Mouse (Mus musculus) liver, embryonic 14.5 days (tissue): ENCODE measurements at regions not wholly inside any gene's neighbourhood (a gene's known extent, or its start where the extent isn't known, plus 50 kb on each side); places are given as distances from the start of the nearest gene placed in this dataset.

ENCODE experiments used
- ATAC-seq: fragments of 200-750 bp; cut with Nextera tagmentation; 2 replicates; pipeline ENCODE4 v1.8.0; 2017; ENCODE audit warnings: moderate number of reproducible peaks, mild to moderate bottlenecking, moderate library complexity; ENCODE audit not compliant: insufficient read depth
- DNase-seq, 3 experiments: peaks; one replicate each; pipeline ENCODE4 v3.0.0-alpha.2; 2012 to 2013; ENCODE audit warnings: low read depth in 3 of 3, low spot score in 3 of 3
- H3K27ac ChIP-seq: fragments of 300-500 bp; sonication (generic); 2 replicates; pipeline ENCODE4 v1.5.1; 2014; ENCODE audit warnings: moderate library complexity, mild to moderate bottlenecking, control low read depth, inconsistent platforms
- H3K27me3 ChIP-seq: fragments of 300-500 bp; sonication (generic); 2 replicates; pipeline ENCODE4 v1.6.1; 2014; ENCODE audit warnings: mild to moderate bottlenecking, low read length, moderate library complexity; ENCODE audit not compliant: control insufficient read depth, insufficient read depth
- H3K36me3 ChIP-seq: fragments of 300-500 bp; sonication (generic); replicated peaks from 2 replicates; pipeline ENCODE4 v1.6.1; 2014; ENCODE audit warnings: low read depth; ENCODE audit not compliant: control insufficient read depth, insufficient read depth
- H3K4me1 ChIP-seq, 2 experiments: fragments of 200-500 bp in 1 of 2; fragments of 300-500 bp in 1 of 2; sonication (generic) in 1 of 2; replicated peaks; 2 replicates each; pipeline ENCODE4 v1.6.1; 2012 to 2014; ENCODE audit warnings: antibody characterized with exemption in 1 of 2, inconsistent platforms in 1 of 2, low read length in 1 of 2; ENCODE audit not compliant: control insufficient read depth in 2 of 2, insufficient read depth in 2 of 2
- H3K4me2 ChIP-seq: fragments of 300-500 bp; sonication (generic); 2 replicates; pipeline ENCODE4 v1.6.1; 2014; ENCODE audit warnings: low read depth, mild to moderate bottlenecking, control low read depth, moderate library complexity
- H3K4me3 ChIP-seq, 2 experiments: fragments of 200-500 bp in 1 of 2; fragments of 300-500 bp in 1 of 2; sonication (generic) in 1 of 2; 2 replicates each; pipeline ENCODE4 v1.5.1; 2012 to 2014; ENCODE audit warnings: low read depth in 2 of 2, low read length in 2 of 2, mild to moderate bottlenecking in 2 of 2, control low read depth in 1 of 2, inconsistent platforms in 1 of 2, moderate library complexity in 1 of 2; ENCODE audit not compliant: insufficient read depth in 1 of 2
- H3K9ac ChIP-seq: fragments of 300-500 bp; sonication (generic); replicated peaks from 2 replicates; pipeline ENCODE4 v1.6.1; 2014; ENCODE audit warnings: mild to moderate bottlenecking, control low read depth, moderate library complexity
- H3K9me3 ChIP-seq: fragments of 300-500 bp; sonication (generic); 2 replicates; pipeline ENCODE4 v1.6.1; 2016; ENCODE audit warnings: low read length, mixed read lengths; ENCODE audit not compliant: control insufficient read depth
- CTCF ChIP-seq: IDR thresholded peaks from 2 replicates; pipeline ENCODE4 v1.5.1; 2016; ENCODE audit warnings: antibody characterized with exemption, low read depth, control low read depth
- EP300 ChIP-seq: IDR thresholded peaks from 2 replicates; pipeline ENCODE4 v1.6.1; 2016; ENCODE audit warnings: antibody characterized with exemption, low read depth
- whole genome bisulfite sequencing: fragments of 180-500 bp; shearing (Covaris S2); extraction: QIAGEN DNeasy Blood & Tissue Kit; methylation state at CpG from one replicate; pipeline ENCODE4 v1.1.7; 2014; ENCODE audit not compliant: insufficient replicate concordance; 5-methylcytosine and 5-hydroxymethylcytosine counted together

- Histone ChIP-seq H3K27ac (no peak overlapping the region), H3K9ac (no peak overlapping the region), H3K4me1 (no peaks in the 10 kb centered on the region), H3K4me2 (no peak overlapping the region), H3K9me3 (no peaks in the 10 kb centered on the region), H3K27me3 (no peaks in the 10 kb centered on the region), H3K4me3 (no peak overlapping the region), H3K36me3 (no peaks in the 10 kb centered on the region)
- TF ChIP-seq EP300 (no peak), CTCF (no peak)
- ATAC-seq (no peak), DNase-seq (no peak)
- 48% methylated on average over 5 of the region's 5 CpGs for WGBS
These were observed 339.0 kb upstream of the Ddi1 start for GRCm38 (mm10) chr9:6608428-6609283.
